Mouse (Mus musculus) liver, postnatal 0 days (tissue): ENCODE results near the gene Arhgap15.

Source experiments
- CTCF ChIP-seq: sonication (generic); IDR thresholded peaks from 2 replicates; pipeline ENCODE4 v1.5.1; 2016; ENCODE audit warnings: antibody characterized with exemption, low read depth
- EP300 ChIP-seq: IDR thresholded peaks from 2 replicates; pipeline ENCODE4 v1.6.1; 2016; ENCODE audit warnings: antibody characterized with exemption, low read depth, mild to moderate bottlenecking

- TF ChIP-seq CTCF (no peak), EP300 (no peak)
Measured at GRCm38 (mm10) chr2:43949775-43950492, 201.3 kb downstream of the Arhgap15 start.
